9 mouse cellular contexts compared by ENCODE assay signal in genomic region chr4:77083165-77083564, GRCm38 (mm10).
A peak's percentile ranks its signal among the peaks of the same experiment; 100 is the strongest.
DNase-seq lines count a peak whose midpoint lies in the region; ATAC-seq lines count a peak whose summit lies in the region.
"Had no signal": no experiment of that assay in that cellular context is flagged by ENCODE, and none has a peak within 500 bp of the region (broad histone marks: within the 10 kb centered on the region; RNA-seq: fewer than 3 reads in every experiment).

No protein-coding gene starts in this region.

- intact Hi-C loops in heart, postnatal 14 days (cut with DNase I) = loop anchor here (5.0 kb wide), 1 partner anchor 434 kb away; no protein-coding TSS in a partner anchor

- H3K4me3 ChIP-seq in intestine, embryonic 16.5 days (ENCODE audit: low read length) = no peak overlapping the region
- H3K4me3 ChIP-seq: limb, embryonic 12.5 days had no signal

- H3K4me2 ChIP-seq in intestine, embryonic 16.5 days (ENCODE audit: low read depth, low read length) = no peak overlapping the region
- H3K4me2 ChIP-seq: limb, embryonic 12.5 days had no signal

- no peaks in the 10 kb centered on the region for H3K36me3 ChIP-seq in intestine, embryonic 16.5 days (ENCODE audit: control insufficient read depth, insufficient read depth, low read length)
- H3K36me3 ChIP-seq: limb, embryonic 12.5 days had no signal

- no peak overlapping the region for H3K9ac ChIP-seq in intestine, embryonic 16.5 days (ENCODE audit: low read depth, low read length)
- H3K9ac ChIP-seq: limb, embryonic 12.5 days had no signal

- 54% methylated on average over 3 of the region's 3 CpGs for WGBS in intestine, embryonic 16.5 days

- H3K4me1 ChIP-seq in intestine, embryonic 16.5 days (ENCODE audit: control insufficient read depth, insufficient read depth, low read length) = no peaks in the 10 kb centered on the region
- H3K4me1 ChIP-seq: limb, embryonic 12.5 days had no signal

- no peak overlapping the region for H3K27ac ChIP-seq in intestine, embryonic 16.5 days (ENCODE audit: low read length)
- H3K27ac ChIP-seq: limb, embryonic 12.5 days had no signal

- no peaks in the 10 kb centered on the region for H3K9me3 ChIP-seq in intestine, embryonic 16.5 days (ENCODE audit: control insufficient read depth, low read length)
- H3K9me3 ChIP-seq: limb, embryonic 12.5 days had no signal

- peak; percentile 55; the same call in 1 of the 2 replicates for ATAC-seq in intestine, embryonic 16.5 days
- no peak for ATAC-seq in activated CD4-positive, CD25-positive, alpha-beta regulatory T cell, adult 4 months

- peak; percentile 7 to 34 for DNase-seq in heart, postnatal 14 days
- no peak for DNase-seq in heart, adult 9 months (ENCODE audit: low spot score in 2 of 2)
- DNase-seq in Muller cell, postnatal 12 days (ENCODE audit: inconsistent ontology term) = peak; percentile 71
- peak; percentile 62 to 70 for DNase-seq in cerebellum, postnatal 14 days
- DNase-seq in left cerebral cortex, adult 18-20 months (ENCODE audit: low spot score in 2 of 2) = peak; percentile 57 to 63
- DNase-seq in right cerebral cortex, adult 18-20 months = peak; percentile 46

- H3K27me3 ChIP-seq in intestine, embryonic 16.5 days (replicated peaks; ENCODE audit: control insufficient read depth, insufficient read depth, low read length) = no peaks in the 10 kb centered on the region
- H3K27me3 ChIP-seq: limb, embryonic 12.5 days had no signal

Comparison
In these comparisons a context has a peak if more than half of its experiments do, and no peak if none do; other contexts are left out.
1. DNase-seq: peak in heart, postnatal 14 days (2 of 2), Muller cell, postnatal 12 days (single experiment), cerebellum, postnatal 14 days (2 of 2), left cerebral cortex, adult 18-20 months (2 of 2) and right cerebral cortex, adult 18-20 months (single experiment); none in heart, adult 9 months (0 of 2).